Mouse (Mus musculus) urinary bladder, postnatal 4 days (tissue): Measurements from ENCODE around the gene Sult2a3.
"Not testable (repeated sequence)": the region's sequence is repeated elsewhere in the genome, so short reads cannot be mapped to it uniquely, and the experiment has no call there.

ENCODE experiments used
- DNase-seq, 2 experiments: peaks; one replicate each; pipeline ENCODE4 v3.0.0; 2021 to 2022; ENCODE audit warnings: low spot score in 2 of 2

Gene Sult2a3

DNA sequence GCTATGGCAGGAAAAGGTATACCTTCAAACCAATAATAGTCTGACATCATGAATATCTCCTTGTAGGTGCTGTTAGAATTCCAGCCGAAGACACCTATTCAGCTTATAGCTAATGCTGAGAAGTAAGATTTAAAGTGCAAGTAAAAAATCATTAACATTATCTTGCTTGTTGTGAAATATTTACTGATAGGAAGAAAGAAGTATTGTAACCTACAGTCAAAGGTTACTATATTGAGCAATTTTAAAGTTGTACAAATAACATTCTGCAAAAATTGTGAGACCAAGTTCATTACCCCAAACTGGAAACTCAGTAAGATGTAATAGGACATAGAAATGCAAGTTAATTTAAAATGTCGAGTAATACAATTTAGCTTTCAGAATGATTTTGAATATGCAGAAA, at the start of gene Sult2a3:
Gene Sult2a3 (minus strand): TSS at position 101 of the 400 bp plus-strand sequence.
- DNase-seq = no peak

DNA sequence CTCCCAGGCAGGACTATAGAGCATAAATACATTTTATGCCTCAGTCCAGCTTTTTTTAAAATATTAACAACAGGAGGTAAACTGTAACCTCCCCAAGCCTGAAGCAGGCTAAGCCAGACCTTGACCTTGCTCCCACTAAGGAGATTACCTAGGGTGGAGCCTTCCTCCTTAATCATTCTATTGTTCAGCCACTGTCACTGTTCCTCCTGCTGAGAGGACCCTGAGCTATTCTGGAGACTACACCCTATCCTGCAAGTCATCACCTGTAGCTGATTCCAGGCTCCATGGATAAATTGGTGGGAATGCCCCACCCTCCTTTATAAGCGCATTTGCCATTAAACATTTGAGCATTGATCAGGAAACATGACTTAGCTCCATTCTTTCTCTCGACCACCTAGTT, 2.4 kb downstream of the Sult2a3 start:
- no peak for DNase-seq

DNA sequence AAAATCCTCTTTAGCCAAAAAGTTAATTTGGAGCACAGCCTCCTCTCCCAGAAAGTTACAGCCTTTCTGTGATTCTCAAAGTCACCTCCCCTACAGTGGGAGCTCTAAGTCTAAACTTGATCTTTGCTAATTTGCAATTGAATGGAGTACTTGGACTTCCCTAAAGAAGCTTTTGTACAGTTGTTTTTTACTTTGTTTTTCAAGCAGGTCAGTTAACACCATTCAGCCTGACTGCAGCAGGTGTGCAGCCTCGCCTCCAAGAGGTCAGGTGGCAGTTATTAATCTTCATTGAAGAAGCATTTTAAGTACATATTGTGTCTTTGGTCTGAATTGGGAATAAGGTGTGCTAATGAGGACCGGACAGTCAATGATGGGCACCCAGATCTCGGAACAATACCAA, 3.0 kb downstream of the Sult2a3 start:
- not testable (repeated sequence) for DNase-seq

DNA sequence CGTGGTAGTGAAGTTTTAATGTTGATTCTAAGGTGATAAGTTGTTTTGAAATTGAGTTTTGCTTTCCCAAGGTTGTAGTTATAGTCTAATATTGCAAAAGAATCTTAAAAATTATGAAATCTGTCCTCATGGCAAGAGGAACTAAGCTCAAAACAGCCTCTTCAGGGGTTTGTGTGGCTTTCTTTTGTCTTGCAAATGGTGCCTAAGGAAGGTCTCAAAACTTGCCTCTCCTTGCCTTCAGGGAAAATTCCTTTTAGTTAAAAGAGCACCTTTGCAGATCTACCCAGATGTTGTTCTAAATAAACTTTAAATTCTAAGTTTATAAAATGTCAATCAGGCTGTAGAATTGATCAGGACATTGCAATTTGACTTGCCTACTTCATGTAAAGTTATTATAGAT, 6.1 kb downstream of the Sult2a3 start:
- no peak for DNase-seq

DNA sequence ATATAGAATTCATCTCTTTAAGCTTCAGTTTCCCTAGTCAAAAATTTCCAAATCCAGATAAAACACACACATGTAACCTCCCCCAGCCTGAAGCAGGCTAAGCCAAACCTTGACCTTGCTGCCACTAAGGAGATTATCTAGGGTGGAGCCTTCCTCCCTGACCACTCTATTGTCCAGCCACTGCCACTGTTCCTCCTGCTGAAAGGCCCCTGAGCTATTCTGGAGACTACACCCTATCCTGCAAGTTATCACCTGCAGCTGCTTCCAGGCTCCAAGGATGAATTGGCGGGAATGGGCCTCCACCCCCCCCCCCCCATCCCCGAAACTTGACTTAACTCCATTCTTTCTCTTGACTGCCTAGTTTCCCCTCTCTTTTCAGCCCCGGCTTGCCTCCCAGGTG, 8.4 kb downstream of the Sult2a3 start:
- DNase-seq = not testable (repeated sequence)

DNA sequence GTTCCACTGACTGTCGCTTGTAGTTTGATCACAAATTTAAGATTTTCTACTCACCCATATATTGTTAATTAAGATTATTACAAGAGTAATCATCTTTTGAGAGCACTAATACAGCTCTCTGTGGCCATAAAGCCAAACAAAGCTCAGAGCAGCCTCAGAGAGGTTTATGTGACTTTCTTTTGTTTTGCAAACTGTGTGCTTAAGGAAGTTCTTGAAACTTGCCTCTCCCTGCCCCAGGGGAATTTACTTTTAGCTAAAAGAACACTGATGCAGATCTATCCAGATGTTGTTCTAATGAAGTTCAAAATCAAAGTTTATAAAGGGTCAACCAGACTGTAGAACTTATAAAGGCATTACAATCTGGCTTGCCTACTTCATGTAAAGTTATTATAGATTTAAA, 75.0 kb downstream of the Sult2a3 start:
- not testable (repeated sequence) for DNase-seq

DNA sequence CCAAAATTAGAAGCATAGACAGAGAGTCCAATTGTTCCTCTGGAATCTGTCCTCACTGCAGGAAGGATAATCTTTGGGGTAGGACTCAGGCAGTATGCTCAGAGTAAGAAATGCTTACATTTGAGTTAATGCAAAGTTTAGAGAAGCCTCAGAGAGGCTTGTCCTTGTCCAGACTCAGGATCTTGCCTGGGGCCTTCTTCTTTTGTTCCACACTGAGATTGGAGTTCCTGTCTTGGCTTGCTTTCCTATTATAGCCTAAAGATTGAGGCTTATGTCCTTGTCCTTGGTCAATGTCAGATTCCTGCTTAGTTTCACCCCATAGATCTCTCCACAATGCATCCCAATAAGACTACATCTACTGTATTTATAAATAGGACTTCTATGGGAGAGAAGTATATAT, 92.0 kb downstream of the Sult2a3 start:
- not testable (repeated sequence) for DNase-seq
